Mouse (Mus musculus) CH12.LX (cell line): Measurements from ENCODE around the gene Slc35c2. TPM values are rescaled to one million over a fixed set of nuclear protein-coding genes. Genes with fewer than 3 reads are reported as not detected.

Experiments
- DNase-seq: peaks from one replicate; pipeline ENCODE4 v3.0.0-alpha.2; 2013; ENCODE audit errors: extremely low read depth
- H3K27ac ChIP-seq: 2 replicates; pipeline ENCODE4 v1.5.1; 2012; ENCODE audit warnings: low read depth, mild to moderate bottlenecking, control low read depth, moderate library complexity; ENCODE audit not compliant: insufficient read depth
- H3K27me3 ChIP-seq: replicated peaks from 2 replicates; pipeline ENCODE3; 2012; ENCODE audit warnings: inconsistent platforms
- H3K36me3 ChIP-seq, 2 experiments: replicated peaks in 1 of 2; 2 replicates each; pipeline versions ENCODE3 to v1.6.1; 2012; ENCODE audit warnings: inconsistent platforms in 1 of 2, low read length in 1 of 2, mild to moderate bottlenecking in 1 of 2, mixed read lengths in 1 of 2, moderate library complexity in 1 of 2; ENCODE audit not compliant: control insufficient read depth in 1 of 2, insufficient read depth in 1 of 2
- H3K4me1 ChIP-seq, 2 experiments: 2 replicates each; pipeline ENCODE4 v1.6.1; 2012; ENCODE audit warnings: inconsistent platforms in 1 of 2, moderate library complexity in 1 of 2; ENCODE audit not compliant: insufficient read depth in 2 of 2, control insufficient read depth in 1 of 2
- H3K4me2 ChIP-seq: 2 replicates; pipeline ENCODE4 v1.6.1; 2012; ENCODE audit warnings: low read depth, mild to moderate bottlenecking, control low read depth; ENCODE audit not compliant: poor library complexity, insufficient read depth, severe bottlenecking
- H3K4me3 ChIP-seq, 3 experiments: fragments of 150-350 bp in 1 of 3; sonication (generic) in 1 of 3; replicated peaks in 1 of 3; 2 replicates each; pipeline versions ENCODE3 to v1.5.1; 2011 to 2012; ENCODE audit warnings: low read depth in 2 of 3, low read length in 2 of 3, mild to moderate bottlenecking in 2 of 3, moderate library complexity in 2 of 3, control low read depth in 1 of 3, improper control_type of control experiment in 1 of 3, inconsistent platforms in 1 of 3, mixed read lengths in 1 of 3; ENCODE audit not compliant: poor library complexity in 1 of 3
- H3K79me2 ChIP-seq: replicated peaks from 2 replicates; pipeline ENCODE4 v1.6.1; 2012; ENCODE audit warnings: mild to moderate bottlenecking, moderate library complexity; ENCODE audit not compliant: control insufficient read depth, poor library complexity, insufficient read depth, severe bottlenecking; ENCODE audit errors: extremely low read depth
- H3K9ac ChIP-seq: 2 replicates; pipeline ENCODE4 v1.6.1; 2012; ENCODE audit warnings: low read depth, mild to moderate bottlenecking, control low read depth, moderate library complexity; ENCODE audit not compliant: insufficient read depth
- H3K9me3 ChIP-seq: replicated peaks from 2 replicates; pipeline ENCODE3; 2012; ENCODE audit warnings: low read length, inconsistent platforms, mixed read lengths
- IRF4 ChIP-seq: IDR thresholded peaks from 2 replicates; pipeline ENCODE4 v1.6.1; 2014; ENCODE audit warnings: low read depth, mild to moderate bottlenecking, inconsistent platforms, low read length, improper control_type of control experiment
- KAT2A ChIP-seq: IDR thresholded peaks from 2 replicates; pipeline ENCODE4 v1.6.1; 2012; ENCODE audit warnings: low read length, improper control_type of control experiment, inconsistent platforms; ENCODE audit not compliant: insufficient replicate concordance
- MAFK ChIP-seq: IDR thresholded peaks from 2 replicates; pipeline ENCODE4 v1.6.1; 2011; ENCODE audit warnings: low read length, improper control_type of control experiment; ENCODE audit not compliant: insufficient replicate concordance
- MAX ChIP-seq: IDR thresholded peaks from 2 replicates; pipeline ENCODE4 v1.6.1; 2011; ENCODE audit warnings: low read length, improper control_type of control experiment
- POLR2A ChIP-seq: IDR thresholded peaks from 2 replicates; pipeline ENCODE4 v1.6.1; 2011; ENCODE audit warnings: low read depth, mild to moderate bottlenecking, improper control_type of control experiment, low read length
- POLR2AphosphoS2 ChIP-seq: IDR thresholded peaks from 2 replicates; pipeline ENCODE4 v1.6.1; 2011; ENCODE audit warnings: low read depth, low read length, improper control_type of control experiment
- RAD21 ChIP-seq: IDR thresholded peaks from 2 replicates; pipeline ENCODE4 v1.6.1; 2011; ENCODE audit warnings: low read depth, mild to moderate bottlenecking, low read length, improper control_type of control experiment, moderate library complexity
- RCOR1 ChIP-seq: conservative IDR thresholded peaks from 2 replicates; pipeline ENCODE4 v1.6.1; 2012; ENCODE audit warnings: low read depth, mild to moderate bottlenecking, inconsistent platforms, low read length, improper control_type of control experiment
- UBTF ChIP-seq: IDR thresholded peaks from 2 replicates; pipeline ENCODE4 v1.6.1; 2012; ENCODE audit warnings: low read depth, mild to moderate bottlenecking, inconsistent platforms, low read length, improper control_type of control experiment, moderate library complexity
- USF1 ChIP-seq: IDR thresholded peaks from 2 replicates; pipeline ENCODE4 v1.6.1; 2014; ENCODE audit warnings: low read depth, mild to moderate bottlenecking, inconsistent platforms, low read length, improper control_type of control experiment
- USF2 ChIP-seq: conservative IDR thresholded peaks from 2 replicates; pipeline ENCODE4 v1.6.1; 2011; ENCODE audit warnings: low read depth, low read length, improper control_type of control experiment
- dilution Hi-C: fragments of 300-500 bp; cut with MboI; formaldehyde crosslinking; loops from 2 replicates; pipeline ENCODE4 v1.14.3; 2020; ENCODE audit warnings: low sequenced_read_pairs; ENCODE audit not compliant: extremely low pct_unique_long_range_greater_than_20kb, extremely low pct_ligation_motif_present
- in situ Hi-C: fragments of 300-500 bp; cut with MboI; formaldehyde crosslinking; loops from 3 replicates; pipeline ENCODE4 v1.14.3; 2019; ENCODE audit warnings: low sequenced_read_pairs, low pct_ligation_motif_present, low pct_unique_long_range_greater_than_20kb, mixed read lengths
- polyA plus RNA-seq: library from polyadenylated mRNA; unstranded; fragments of >175 nt; gene quantifications from 2 replicates; pipeline ENCODE4 v1.2.1, GENCODE M21; 2012; ENCODE audit warnings: low read depth; ENCODE audit not compliant: insufficient read length
- total RNA-seq, 2 experiments: library from RNA; depleted of rRNA; stranded (reverse); fragments of 300-350 nt in 1 of 2; fragments of >200 nt in 1 of 2; gene quantifications; 2 replicates each; pipeline ENCODE4 v1.2.3; 2012 to 2014

Slc35c2 gene
- total and polyA plus RNA-seq, 3 experiments, result 45.5 to 57.8 (median 55.3) TPM

GRCm38 (mm10) chr2:165257151-165257834 lies 30.4 kb downstream of the Slc35c2 start:
- H3K79me2 ChIP-seq, result no peaks in the 10 kb centered on the region
- H3K27ac ChIP-seq, result no peak overlapping the region
- H3K9ac ChIP-seq, result no peak overlapping the region
- peaks cover 95% of the 10 kb centered on the region for H3K27me3 ChIP-seq
- H3K9me3 ChIP-seq, result no peaks in the 10 kb centered on the region
- peaks cover 6 to 21% of the 10 kb centered on the region in 2 experiments; a peak in 3 of 4 replicates for H3K4me1 ChIP-seq
- in situ Hi-C loops, result no loop called here
- TF ChIP-seq IRF4 (peak; percentile 49; the same call in 1 of the 2 replicates), KAT2A (no peak)
- DNase-seq, result no peak
- no peaks in the 10 kb centered on the region for H3K36me3 ChIP-seq
- H3K4me3 ChIP-seq, result no peak overlapping the region
- dilution Hi-C loops, result no loop called here
- H3K4me2 ChIP-seq, result no peak overlapping the region

- H3K79me2 ChIP-seq, result no peaks in the 10 kb centered on the region
- in situ Hi-C loops (no loop called here), dilution Hi-C loops (no loop called here)
- H3K4me2 ChIP-seq, result no peak overlapping the region
- no peaks in the 10 kb centered on the region for H3K9me3 ChIP-seq
- H3K36me3 ChIP-seq, result no peaks in the 10 kb centered on the region
- H3K27ac ChIP-seq, result no peak overlapping the region
- H3K4me1 ChIP-seq, result peaks cover 5 to 19% of the 10 kb centered on the region in 2 experiments
- peaks cover 93% of the 10 kb centered on the region for H3K27me3 ChIP-seq
- H3K9ac ChIP-seq, result no peak overlapping the region
- TF ChIP-seq MAFK (no peak), RAD21 (no peak), USF1 (no peak), POLR2AphosphoS2 (no peak)
- no peak overlapping the region for H3K4me3 ChIP-seq
- no peak for DNase-seq
These were observed 31.5 kb downstream of the Slc35c2 start for GRCm38 (mm10) chr2:165256213-165256612.

GRCm38 (mm10) chr2:165253867-165254266 lies 33.8 kb downstream of the Slc35c2 start:
- dilution Hi-C loops (no loop called here), in situ Hi-C loops (no loop called here)
- Histone ChIP-seq H3K27ac (no peak overlapping the region), H3K9ac (no peak overlapping the region), H3K79me2 (no peaks in the 10 kb centered on the region), H3K36me3 (no peaks in the 10 kb centered on the region), H3K9me3 (no peaks in the 10 kb centered on the region), H3K27me3 (peaks cover 94% of the 10 kb centered on the region), H3K4me1 (peaks cover 11 to 23% of the 10 kb centered on the region in 2 experiments), H3K4me3 (no peak overlapping the region), H3K4me2 (no peak overlapping the region)
- DNase-seq, result no peak
- TF ChIP-seq RCOR1, result no peak
- TF ChIP-seq USF2, result no peak
- TF ChIP-seq IRF4, result no peak
- no peak for TF ChIP-seq MAX
- no peak for TF ChIP-seq UBTF
- no peak for TF ChIP-seq POLR2A
